Mouse (Mus musculus): ENCODE results near the gene Pik3cg.

- no peak for TF ChIP-seq CTCF (IDR thresholded peaks at IDR 0.05; ENCODE audit: low read depth)
- TF ChIP-seq EP300 (IDR thresholded peaks at IDR 0.05; ENCODE audit: low read depth), result no peak
Measured at GRCm38 (mm10) chr12:32184874-32185273, 23.6 kb downstream of the Pik3cg start.
